Mouse (Mus musculus) kidney, postnatal 4 days (tissue): Measurements from ENCODE around the gene Tsc22d4.

ENCODE experiments used
- DNase-seq, 2 experiments: peaks; one replicate each; pipeline ENCODE4 v3.0.0; 2021; ENCODE audit warnings: mixed read lengths in 2 of 2

Tsc22d4 gene

DNA sequence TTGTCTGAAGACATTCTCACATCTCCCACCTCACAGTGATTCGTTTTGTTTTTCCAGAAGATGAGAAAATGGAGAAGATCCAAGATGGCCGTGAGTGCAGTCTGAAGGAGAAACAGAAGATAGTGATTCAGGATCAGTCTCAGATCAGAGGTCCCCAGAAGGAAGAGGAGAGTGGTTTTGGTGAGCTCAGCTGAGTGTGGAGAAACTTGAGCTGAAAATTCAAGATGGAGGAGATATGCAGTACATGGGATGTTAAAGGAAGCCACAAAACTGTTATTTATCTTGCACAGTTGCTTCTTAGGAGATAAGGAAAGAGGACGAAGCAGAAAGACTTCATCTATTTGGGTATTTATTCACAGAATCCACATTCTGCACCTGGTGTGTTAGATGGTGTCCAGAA, 55.4 kb downstream of the Tsc22d4 start:
- no peak for DNase-seq

DNA sequence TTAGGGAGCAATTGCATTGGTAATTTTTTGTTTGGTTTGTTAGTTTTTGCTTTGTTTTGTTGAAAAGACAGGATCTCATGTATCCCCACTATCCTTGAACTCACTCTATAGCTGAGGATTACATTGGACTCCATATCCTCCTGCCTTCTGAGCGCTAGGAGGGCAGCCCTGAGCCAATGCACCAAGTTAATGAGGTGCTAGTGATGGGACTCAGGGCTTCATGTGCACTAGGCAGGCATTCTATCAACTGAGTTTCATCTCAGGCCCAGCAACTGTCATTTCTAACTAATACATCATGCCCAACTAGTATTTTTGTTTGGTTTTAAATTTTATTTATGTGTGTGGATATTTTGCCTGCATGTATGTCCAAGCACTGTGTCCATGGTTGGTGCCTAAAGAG, 60.6 kb downstream of the Tsc22d4 start:
- DNase-seq: no peak

DNA sequence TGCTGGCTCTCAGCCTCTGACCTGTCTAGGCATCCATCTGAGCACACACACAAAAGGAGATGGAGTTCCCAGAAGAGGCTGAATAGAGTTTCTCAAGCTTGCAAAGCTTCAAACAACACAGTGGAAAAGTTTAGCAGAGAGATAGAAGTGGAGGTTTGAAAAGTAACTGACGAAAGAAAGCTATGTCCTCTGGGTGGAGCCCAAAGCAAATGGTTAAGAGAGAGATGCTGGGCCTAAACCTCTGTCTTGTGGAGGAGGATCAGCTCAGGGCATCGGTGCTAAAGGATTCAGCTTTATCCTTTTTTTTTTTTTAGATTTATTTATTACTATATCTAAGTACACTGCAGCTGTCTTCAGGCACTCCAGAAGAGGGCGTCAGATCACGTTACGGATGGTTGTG, 62.8 kb downstream of the Tsc22d4 start:
- no peak for DNase-seq

DNA sequence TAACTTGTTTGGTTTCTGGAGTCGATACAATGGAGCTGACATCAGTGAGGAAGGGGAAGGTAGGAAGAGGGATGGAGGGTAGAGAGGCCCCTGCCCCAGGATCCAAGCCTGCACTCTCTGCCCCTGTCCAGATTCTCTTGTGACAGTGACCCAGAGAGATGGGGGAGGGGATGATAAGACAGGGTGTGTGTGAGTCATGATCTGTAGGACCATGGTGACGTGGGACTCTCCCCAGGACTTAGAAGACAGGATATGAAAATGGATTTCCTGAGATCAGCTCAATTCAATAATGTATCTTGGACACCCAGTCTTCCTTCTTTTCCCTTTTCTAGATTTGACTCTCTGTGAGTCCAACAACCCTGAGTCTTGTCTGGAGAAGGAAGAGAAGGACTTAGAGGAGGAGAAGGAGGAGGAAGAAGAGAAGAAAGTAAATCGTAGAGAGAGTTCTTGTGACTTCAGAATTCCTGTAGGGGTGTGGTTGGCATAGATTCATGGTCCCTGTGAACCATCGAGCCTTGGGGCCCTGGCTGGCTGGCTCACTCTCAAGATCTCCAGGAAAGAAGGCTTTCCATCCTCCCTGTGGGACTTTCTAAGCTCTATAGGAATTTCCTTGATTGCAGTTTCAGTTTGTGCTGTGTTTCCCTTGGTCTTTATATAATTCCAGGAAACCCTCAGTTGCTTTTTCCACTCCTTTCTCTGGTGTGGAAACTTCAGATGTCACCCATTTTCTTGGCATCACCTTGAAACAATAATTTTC, 72.1 kb downstream of the Tsc22d4 start:
- DNase-seq: no peak
